Mouse (Mus musculus): ENCODE measurements at regions not wholly inside any gene's neighbourhood (a gene's known extent, or its start where the extent isn't known, plus 50 kb on each side); places are given as distances from the start of the nearest gene placed in this dataset.

GRCm38 (mm10) chr2:57909706-57910105 is 88.0 kb upstream of the Galnt5 start:
- no peak for DNase-seq (ENCODE audit: low spot score in 2 of 2)

GRCm38 (mm10) chr2:57916375-57917023 is 81.2 kb upstream of the Galnt5 start:
- DNase-seq (ENCODE audit: low spot score in 2 of 2), result no peak

DNA sequence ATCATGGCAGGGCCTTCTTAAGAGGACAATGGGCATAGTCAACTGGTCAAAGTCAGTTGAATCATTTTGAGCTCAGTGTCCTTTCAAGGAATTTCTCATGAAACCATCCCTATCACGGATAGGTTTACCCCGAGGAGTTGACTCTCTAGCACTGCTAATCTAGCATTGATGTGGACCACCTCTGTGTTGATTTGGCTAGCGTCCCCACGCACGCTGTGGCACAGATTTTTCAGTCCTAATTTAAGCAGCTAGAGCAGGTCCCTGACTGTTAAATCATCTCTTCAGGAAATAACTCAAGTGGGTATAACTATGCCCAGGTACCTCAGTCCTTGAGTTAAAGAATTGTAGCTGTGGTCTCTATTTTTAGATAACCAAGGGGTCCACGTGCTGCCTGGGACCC is 80.0 kb upstream of the Galnt5 start:
- DNase-seq (ENCODE audit: low spot score in 2 of 2), result no peak

GRCm38 (mm10) chr2:57919102-57919731 is 78.5 kb upstream of the Galnt5 start:
- peak in 1 of 2 experiments; percentile 34 for DNase-seq (ENCODE audit: low spot score in 2 of 2)

- no peak for DNase-seq (ENCODE audit: low spot score in 2 of 2)
Measured at GRCm38 (mm10) chr2:57934062-57934822, 63.4 kb upstream of the Galnt5 start.

All from spleen, postnatal 10 days (tissue).